Mouse (Mus musculus): ENCODE data around the gene Kif11. TPM values are rescaled to one million over a fixed set of nuclear protein-coding genes. Genes with fewer than 3 reads are reported as not detected.

Kif11 gene
- polyA plus RNA-seq, 1 experiment from 2014 or later: 121 TPM

DNA sequence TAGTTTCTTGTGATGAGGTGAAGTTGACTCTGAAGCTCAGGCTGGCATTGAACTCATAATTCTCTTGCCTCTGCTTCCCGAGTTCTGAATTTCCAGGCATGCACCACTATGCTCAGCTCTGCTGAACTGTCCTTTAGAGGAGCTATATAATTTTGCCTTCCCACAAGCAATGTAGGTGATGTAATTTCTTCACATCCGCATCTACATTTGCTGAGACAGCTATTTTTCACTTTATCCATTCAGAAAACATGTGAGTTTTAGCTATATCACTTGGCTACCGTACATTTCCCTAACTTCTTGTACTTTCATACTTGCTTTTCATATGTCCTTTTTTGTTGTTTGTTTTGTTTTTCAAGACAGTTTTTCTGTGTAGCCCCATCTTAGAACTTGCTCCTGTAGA is 20.1 kb downstream of the Kif11 start:
- no peaks in the 10 kb centered on the region for H3K27me3 ChIP-seq (ENCODE audit: control insufficient read depth, insufficient read depth, low read length)
- no peaks in the 10 kb centered on the region for H3K4me1 ChIP-seq (replicated peaks; ENCODE audit: control insufficient read depth, insufficient read depth, low read length)
- no peak overlapping the region for H3K4me3 ChIP-seq (ENCODE audit: low read depth, low read length)
- no peaks in the 10 kb centered on the region for H3K9me3 ChIP-seq (ENCODE audit: control insufficient read depth, low read length)
- H3K36me3 ChIP-seq (ENCODE audit: control insufficient read depth, insufficient read depth, low read length): peaks cover 20% of the 10 kb centered on the region
- H3K9ac ChIP-seq (ENCODE audit: low read length): no peak overlapping the region
- H3K4me2 ChIP-seq (ENCODE audit: low read depth, low read length, severe bottlenecking): no peak overlapping the region
- DNase-seq (ENCODE audit: low spot score) (no peak), ATAC-seq (replicated peaks; ENCODE audit: low FRiP score) (no peak)
- no peak overlapping the region for H3K27ac ChIP-seq (ENCODE audit: low read depth, low read length)
- 97% methylated on average over 3 of the region's 3 CpGs for WGBS

DNA sequence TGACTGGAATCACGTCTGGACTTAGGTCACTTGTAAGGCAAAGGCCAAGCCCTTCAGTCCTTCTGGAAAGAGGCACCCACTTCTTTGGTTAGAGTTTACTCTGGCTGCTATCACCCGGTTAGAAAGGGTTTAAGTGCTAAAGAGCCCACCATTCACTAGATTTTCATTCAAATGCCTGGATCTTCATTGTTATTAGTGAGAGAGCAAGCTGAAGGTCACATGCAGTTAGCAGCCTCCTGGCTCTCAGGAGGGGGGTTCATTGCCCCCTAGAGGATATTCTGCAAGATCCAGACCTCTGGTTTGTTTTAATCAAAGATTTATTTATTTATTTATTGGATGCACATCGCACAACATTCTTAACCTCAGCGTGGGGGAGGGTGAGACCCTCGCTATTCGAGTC is 24.7 kb downstream of the Kif11 start:
- WGBS: 84% methylated on average over 6 of the region's 6 CpGs
- Histone ChIP-seq H3K4me3 (ENCODE audit: low read depth, low read length) (no peak overlapping the region), H3K27me3 (ENCODE audit: control insufficient read depth, insufficient read depth, low read length) (no peaks in the 10 kb centered on the region), H3K9ac (ENCODE audit: low read length) (no peak overlapping the region), H3K9me3 (ENCODE audit: control insufficient read depth, low read length) (no peaks in the 10 kb centered on the region), H3K27ac (ENCODE audit: low read depth, low read length) (no peak overlapping the region), H3K36me3 (ENCODE audit: control insufficient read depth, insufficient read depth, low read length) (peaks cover 12% of the 10 kb centered on the region), H3K4me1 (replicated peaks; ENCODE audit: control insufficient read depth, insufficient read depth, low read length) (no peaks in the 10 kb centered on the region), H3K4me2 (ENCODE audit: low read depth, low read length, severe bottlenecking) (no peak overlapping the region)
- DNase-seq (ENCODE audit: low spot score) (no peak), ATAC-seq (replicated peaks; ENCODE audit: low FRiP score) (no peak)

DNA sequence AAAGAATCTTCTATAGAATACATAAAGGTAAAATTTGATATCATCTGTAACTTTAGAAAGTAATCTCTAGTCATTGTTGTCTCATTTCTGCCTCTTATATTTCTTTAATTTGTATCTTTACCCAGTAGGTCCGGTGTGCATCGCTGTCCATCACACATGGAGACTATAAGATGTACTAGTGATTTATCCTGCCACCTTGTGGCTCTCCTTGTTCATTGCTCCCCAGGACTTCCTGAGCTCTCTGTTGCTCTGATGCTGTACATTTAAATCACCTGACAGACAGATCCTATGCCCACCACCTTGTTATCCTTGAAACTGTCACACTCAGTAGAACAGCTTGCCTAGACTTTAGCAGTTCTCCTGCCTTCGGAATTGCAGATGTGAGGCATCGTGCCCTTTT is 42.1 kb downstream of the Kif11 start:
- H3K27ac ChIP-seq (ENCODE audit: low read depth, low read length): no peak overlapping the region
- ATAC-seq (replicated peaks; ENCODE audit: low FRiP score) (no peak), DNase-seq (ENCODE audit: low spot score) (no peak)
- no peak overlapping the region for H3K9ac ChIP-seq (ENCODE audit: low read length)
- H3K4me1 ChIP-seq (replicated peaks; ENCODE audit: control insufficient read depth, insufficient read depth, low read length): no peaks in the 10 kb centered on the region
- no peaks in the 10 kb centered on the region for H3K27me3 ChIP-seq (ENCODE audit: control insufficient read depth, insufficient read depth, low read length)
- 93% methylated on average over 4 of the region's 4 CpGs for WGBS
- no peak overlapping the region for H3K4me3 ChIP-seq (ENCODE audit: low read depth, low read length)
- peaks cover 26% of the 10 kb centered on the region for H3K36me3 ChIP-seq (ENCODE audit: control insufficient read depth, insufficient read depth, low read length)
- H3K9me3 ChIP-seq (ENCODE audit: control insufficient read depth, low read length): no peaks in the 10 kb centered on the region
- H3K4me2 ChIP-seq (ENCODE audit: low read depth, low read length, severe bottlenecking): no peak overlapping the region

DNA sequence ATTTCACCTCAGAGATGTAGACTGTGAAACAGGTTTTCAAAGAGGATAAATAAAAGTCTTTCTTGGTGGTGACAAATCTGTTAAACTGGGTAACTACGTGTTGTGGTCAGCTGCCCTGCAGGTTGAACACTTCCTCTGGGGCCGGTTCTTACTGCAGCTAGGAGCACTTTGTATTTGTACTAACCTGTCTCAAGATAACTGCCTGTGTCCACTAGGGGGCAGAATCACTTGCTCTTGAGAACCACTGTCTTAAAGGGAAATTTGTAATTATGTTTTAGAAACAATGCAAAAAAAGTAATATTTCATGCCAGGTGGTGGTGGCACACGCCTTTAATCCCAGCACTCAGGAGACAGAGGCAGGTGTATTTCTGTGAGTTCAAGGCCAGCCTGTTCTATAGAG is 43.4 kb downstream of the Kif11 start:
- peaks cover 21% of the 10 kb centered on the region for H3K36me3 ChIP-seq (ENCODE audit: control insufficient read depth, insufficient read depth, low read length)

DNA sequence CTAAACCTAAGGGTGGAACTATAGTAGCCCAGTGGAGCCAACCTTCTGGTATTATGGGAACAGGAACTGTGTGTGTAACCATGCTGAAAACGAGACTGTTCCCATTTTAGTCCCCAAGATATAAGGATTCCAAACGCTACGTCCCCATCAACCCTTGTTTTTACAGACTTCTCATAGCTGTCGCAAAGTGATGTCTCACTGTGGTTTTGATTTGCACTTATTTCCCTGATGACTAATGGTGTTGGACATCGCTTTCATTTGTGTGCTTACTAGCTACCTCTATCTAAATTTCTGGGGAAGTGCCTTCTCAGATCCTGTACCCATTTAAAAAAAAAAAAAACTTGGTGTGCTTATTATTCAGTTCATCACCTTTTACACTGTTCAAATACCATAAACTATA is 52.4 kb downstream of the Kif11 start:
- peaks cover 21% of the 10 kb centered on the region for H3K27me3 ChIP-seq (ENCODE audit: control insufficient read depth, insufficient read depth, low read length)
- no peaks in the 10 kb centered on the region for H3K36me3 ChIP-seq (ENCODE audit: control insufficient read depth, insufficient read depth, low read length)
- no peaks in the 10 kb centered on the region for H3K9me3 ChIP-seq (ENCODE audit: control insufficient read depth, low read length)
- no peak for DNase-seq (ENCODE audit: low spot score)
- no peak overlapping the region for H3K4me3 ChIP-seq (ENCODE audit: low read depth, low read length)
- 80% methylated on average over 5 of the region's 5 CpGs for WGBS
- no peak overlapping the region for H3K9ac ChIP-seq (ENCODE audit: low read length)
- no peak for ATAC-seq (replicated peaks; ENCODE audit: low FRiP score)
- no peak overlapping the region for H3K4me2 ChIP-seq (ENCODE audit: low read depth, low read length, severe bottlenecking)
- no peak overlapping the region for H3K27ac ChIP-seq (ENCODE audit: low read depth, low read length)
- no peaks in the 10 kb centered on the region for H3K4me1 ChIP-seq (replicated peaks; ENCODE audit: control insufficient read depth, insufficient read depth, low read length)

More for the DNA sequence above, 43.4 kb downstream of the Kif11 start:
- Histone ChIP-seq H3K4me1 (replicated peaks; ENCODE audit: control insufficient read depth, insufficient read depth, low read length) (no peaks in the 10 kb centered on the region), H3K4me3 (ENCODE audit: low read depth, low read length) (no peak overlapping the region), H3K9me3 (ENCODE audit: control insufficient read depth, low read length) (no peaks in the 10 kb centered on the region), H3K27me3 (ENCODE audit: control insufficient read depth, insufficient read depth, low read length) (no peaks in the 10 kb centered on the region), H3K4me2 (ENCODE audit: low read depth, low read length, severe bottlenecking) (no peak overlapping the region), H3K27ac (ENCODE audit: low read depth, low read length) (no peak overlapping the region), H3K9ac (ENCODE audit: low read length) (no peak overlapping the region)
- peak; percentile 67 for DNase-seq (ENCODE audit: low spot score)
- WGBS: 56% methylated on average over 3 of the region's 3 CpGs
- ATAC-seq (replicated peaks; ENCODE audit: low FRiP score): no peak

DNA sequence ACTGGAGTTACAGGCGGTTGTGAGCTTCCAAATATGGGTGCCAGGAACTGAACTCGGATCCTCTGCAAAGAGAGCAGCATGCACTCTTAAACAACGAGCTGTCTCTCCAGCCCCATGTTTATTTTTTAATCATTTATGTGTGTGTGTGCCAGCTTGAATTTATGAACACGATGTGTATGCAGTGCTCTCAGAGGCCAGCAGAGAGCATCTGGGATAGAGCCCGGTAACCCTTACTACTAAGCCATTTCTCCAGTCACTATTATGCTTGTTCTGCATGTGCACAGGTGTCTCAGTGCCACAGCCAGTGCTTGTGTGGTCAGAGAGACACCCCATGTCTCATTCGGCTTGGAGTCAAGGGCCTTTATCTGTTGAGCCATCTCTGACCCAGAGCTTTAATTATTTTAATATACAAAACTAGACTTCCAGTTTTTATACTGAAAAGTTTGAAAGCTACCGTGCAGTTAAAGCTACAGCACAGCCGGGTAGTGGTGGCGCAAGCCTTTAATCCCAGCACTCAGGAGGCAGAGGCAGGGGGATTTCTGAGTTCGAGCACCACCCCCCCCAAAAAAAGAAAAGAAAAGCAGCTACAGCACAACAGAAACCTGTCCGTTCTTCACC is 55.0 kb downstream of the Kif11 start:
- DNase-seq (ENCODE audit: low spot score) (no peak), ATAC-seq (replicated peaks; ENCODE audit: low FRiP score) (no peak)
- H3K9ac ChIP-seq (ENCODE audit: low read length): no peak overlapping the region
- 92% methylated on average over 11 of the region's 11 CpGs for WGBS
- no peak overlapping the region for H3K4me3 ChIP-seq (ENCODE audit: low read depth, low read length)
- peaks cover 47% of the 10 kb centered on the region for H3K27me3 ChIP-seq (ENCODE audit: control insufficient read depth, insufficient read depth, low read length)
- no peak overlapping the region for H3K27ac ChIP-seq (ENCODE audit: low read depth, low read length)
- no peaks in the 10 kb centered on the region for H3K9me3 ChIP-seq (ENCODE audit: control insufficient read depth, low read length)
- peaks cover 9% of the 10 kb centered on the region for H3K4me1 ChIP-seq (replicated peaks; ENCODE audit: control insufficient read depth, insufficient read depth, low read length)
- H3K36me3 ChIP-seq (ENCODE audit: control insufficient read depth, insufficient read depth, low read length): no peaks in the 10 kb centered on the region
- no peak overlapping the region for H3K4me2 ChIP-seq (ENCODE audit: low read depth, low read length, severe bottlenecking)

DNA sequence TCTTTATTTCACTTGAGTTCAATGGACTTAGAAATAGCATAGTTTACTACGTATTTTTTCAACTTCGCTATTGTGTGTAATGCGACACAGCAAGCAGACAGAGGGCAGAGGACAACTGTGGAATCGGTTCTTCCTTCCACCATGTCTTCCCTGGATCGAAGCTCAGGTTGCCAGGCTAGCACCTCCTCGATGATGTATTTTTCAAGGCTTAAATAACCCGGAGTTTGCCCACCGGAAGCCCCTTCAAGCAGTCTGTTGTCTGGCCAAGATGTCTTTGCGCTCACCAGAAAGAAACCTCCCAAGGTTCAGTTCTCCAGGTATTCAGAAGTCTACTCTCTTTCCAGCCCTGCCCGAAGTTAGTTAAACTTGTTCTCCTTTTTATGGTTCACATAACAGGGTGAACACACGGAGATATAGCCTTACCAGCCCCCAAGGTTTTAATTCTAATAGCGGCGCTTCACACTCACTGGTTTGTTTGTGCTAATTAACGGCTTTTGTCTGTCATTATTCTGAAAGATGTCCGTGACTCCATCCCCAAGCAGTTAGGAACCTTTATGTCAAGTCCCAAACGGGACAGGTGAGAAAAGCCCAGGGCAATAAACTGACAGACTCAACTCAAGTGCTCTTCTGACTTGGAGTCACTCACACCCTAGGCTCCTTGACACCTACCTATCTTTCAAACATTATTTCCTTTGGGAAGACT is 56.8 kb downstream of the Kif11 start:
- Histone ChIP-seq H3K27me3 (ENCODE audit: control insufficient read depth, insufficient read depth, low read length) (peaks cover 63% of the 10 kb centered on the region), H3K27ac (ENCODE audit: low read depth, low read length) (no peak overlapping the region), H3K4me3 (ENCODE audit: low read depth, low read length) (no peak overlapping the region), H3K36me3 (ENCODE audit: control insufficient read depth, insufficient read depth, low read length) (no peaks in the 10 kb centered on the region), H3K9ac (ENCODE audit: low read length) (no peak overlapping the region), H3K9me3 (ENCODE audit: control insufficient read depth, low read length) (no peaks in the 10 kb centered on the region), H3K4me1 (replicated peaks; ENCODE audit: control insufficient read depth, insufficient read depth, low read length) (peaks cover 9% of the 10 kb centered on the region), H3K4me2 (ENCODE audit: low read depth, low read length, severe bottlenecking) (no peak overlapping the region)
- ATAC-seq (replicated peaks; ENCODE audit: low FRiP score) (no peak), DNase-seq (ENCODE audit: low spot score) (no peak)
- WGBS: 22% methylated on average over 16 of the region's 16 CpGs

DNA sequence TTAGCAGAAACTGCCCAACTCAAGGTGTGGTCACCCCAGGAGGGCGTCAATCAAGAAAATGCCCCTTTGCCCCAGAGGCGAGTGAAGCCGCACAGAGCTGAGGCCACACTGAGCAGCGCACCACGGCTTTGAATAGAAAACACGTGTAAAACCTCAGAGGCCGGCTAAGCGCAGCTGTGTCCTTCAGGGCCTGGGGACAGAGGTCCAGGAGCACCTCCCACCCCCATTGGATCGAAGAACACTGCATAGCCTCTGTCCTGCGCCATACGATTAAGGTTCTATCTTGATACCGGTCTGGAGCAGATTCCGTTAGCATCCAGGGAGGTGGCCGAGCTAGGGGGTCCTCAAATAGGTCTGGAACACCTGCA is 57.7 kb downstream of the Kif11 start:
- Histone ChIP-seq H3K9me3 (ENCODE audit: control insufficient read depth, low read length) (no peaks in the 10 kb centered on the region), H3K36me3 (ENCODE audit: control insufficient read depth, insufficient read depth, low read length) (no peaks in the 10 kb centered on the region), H3K9ac (ENCODE audit: low read length) (no peak overlapping the region), H3K27me3 (ENCODE audit: control insufficient read depth, insufficient read depth, low read length) (peaks cover 68% of the 10 kb centered on the region), H3K4me3 (ENCODE audit: low read depth, low read length) (peak overlapping the region; percentile 33), H3K27ac (ENCODE audit: low read depth, low read length) (no peak overlapping the region), H3K4me1 (replicated peaks; ENCODE audit: control insufficient read depth, insufficient read depth, low read length) (peaks cover 9% of the 10 kb centered on the region), H3K4me2 (ENCODE audit: low read depth, low read length, severe bottlenecking) (peak overlapping the region; percentile 51; the same call in 1 of the 2 replicates)
- 1% methylated on average over 14 of the region's 14 CpGs for WGBS
- peak; percentile 36 for ATAC-seq (replicated peaks; ENCODE audit: low FRiP score)
- DNase-seq (ENCODE audit: low spot score): no peak

All from forebrain, embryonic 11.5 days (tissue).